Mouse (Mus musculus): Measurements from ENCODE around the gene Zic4. TPM values are rescaled to one million over a fixed set of nuclear protein-coding genes. Genes with fewer than 3 reads are reported as not detected.

The Zic4 gene
- polyA plus RNA-seq, 1 experiment, result 0.12 TPM

- H3K4me1 ChIP-seq (ENCODE audit: control insufficient read depth, insufficient read depth, low read length), result peaks cover 3% of the 10 kb centered on the region
- TF ChIP-seq CTCF (IDR thresholded peaks at IDR 0.05; ENCODE audit: control insufficient read depth, insufficient read depth, insufficient replicate concordance, low read depth, low read length) (no peak), POLR2A (IDR thresholded peaks at IDR 0.05; ENCODE audit: control insufficient read depth, low read depth, low read length) (no peak)
- peak overlapping the region; percentile 8; the same call in 1 of the 2 replicates for H3K4me3 ChIP-seq (ENCODE audit: control insufficient read depth, low read depth, low read length)
- H3K36me3 ChIP-seq (ENCODE audit: control insufficient read depth, insufficient read depth, low read length), result no peaks in the 10 kb centered on the region
- no peak overlapping the region for H3K27ac ChIP-seq (ENCODE audit: control insufficient read depth, insufficient read depth, low read depth, low read length)
- no peaks in the 10 kb centered on the region for H3K27me3 ChIP-seq (ENCODE audit: control insufficient read depth, insufficient read depth, low read length)
These were observed 32.0 kb downstream of the Zic4 start for GRCm38 (mm10) chr9:91394211-91394646.

DNA sequence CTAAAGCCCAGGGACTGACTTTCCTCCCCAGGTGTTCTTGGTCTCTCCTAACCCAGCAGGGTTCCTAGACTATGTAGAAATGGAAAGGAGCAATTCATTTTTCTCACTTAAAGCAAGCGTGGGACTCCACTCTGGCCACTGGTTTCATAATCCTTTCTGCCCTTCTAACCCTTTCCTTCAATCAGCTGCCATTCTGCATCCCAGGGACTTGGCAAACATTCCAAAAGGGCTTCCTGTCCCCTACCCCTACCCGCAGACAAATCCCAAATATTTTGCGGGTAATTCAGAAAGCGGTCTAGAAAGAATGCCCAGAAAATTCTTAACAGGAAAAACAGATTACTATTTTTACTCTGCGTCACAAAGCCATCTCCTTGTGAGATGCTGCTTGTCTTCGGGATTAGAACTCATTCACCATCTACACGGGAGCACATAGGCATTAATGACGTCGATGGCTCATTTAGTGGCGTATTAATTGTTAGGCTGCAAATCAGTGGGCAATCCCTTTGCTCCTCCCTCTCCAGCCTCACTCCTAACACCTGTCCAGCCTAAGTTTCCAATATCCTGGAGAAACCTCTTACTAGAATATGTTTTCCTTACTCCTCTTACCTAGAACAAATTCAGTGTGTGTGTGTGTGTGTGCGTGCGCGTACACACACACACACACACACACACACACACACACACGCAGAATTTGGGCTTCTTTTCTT, 33.0 kb downstream of the Zic4 start:
- Histone ChIP-seq H3K4me3 (ENCODE audit: control insufficient read depth, low read depth, low read length) (no peak overlapping the region), H3K4me1 (ENCODE audit: control insufficient read depth, insufficient read depth, low read length) (peaks cover 3% of the 10 kb centered on the region), H3K27me3 (ENCODE audit: control insufficient read depth, insufficient read depth, low read length) (no peaks in the 10 kb centered on the region), H3K36me3 (ENCODE audit: control insufficient read depth, insufficient read depth, low read length) (no peaks in the 10 kb centered on the region), H3K27ac (ENCODE audit: control insufficient read depth, insufficient read depth, low read depth, low read length) (no peak overlapping the region)
- no peak for TF ChIP-seq POLR2A (IDR thresholded peaks at IDR 0.05; ENCODE audit: control insufficient read depth, low read depth, low read length)
- TF ChIP-seq CTCF (IDR thresholded peaks at IDR 0.05; ENCODE audit: control insufficient read depth, insufficient read depth, insufficient replicate concordance, low read depth, low read length), result no peak

DNA sequence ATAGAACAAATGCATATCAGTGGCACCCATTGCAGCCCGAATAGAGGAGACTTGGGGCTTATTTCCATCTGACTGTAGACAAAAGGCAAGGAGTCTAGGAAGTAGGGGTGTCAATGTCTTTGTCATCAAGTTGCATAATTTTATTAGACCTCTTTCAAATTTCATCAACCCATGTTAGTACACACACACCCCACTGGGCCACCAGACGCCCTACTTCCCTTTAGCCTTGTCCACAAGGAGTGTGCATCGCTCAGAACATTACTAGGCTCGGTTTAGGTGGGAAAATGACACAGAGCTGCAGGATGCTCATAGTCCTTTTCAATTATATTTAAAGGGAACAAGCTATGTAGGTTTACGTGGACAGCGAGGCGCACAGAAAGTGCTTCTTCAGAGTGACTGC, 37.8 kb downstream of the Zic4 start:
- no peak overlapping the region for H3K27ac ChIP-seq (ENCODE audit: control insufficient read depth, insufficient read depth, low read depth, low read length)
- H3K36me3 ChIP-seq (ENCODE audit: control insufficient read depth, insufficient read depth, low read length), result no peaks in the 10 kb centered on the region
- H3K4me3 ChIP-seq (ENCODE audit: control insufficient read depth, low read depth, low read length), result no peak overlapping the region
- H3K4me1 ChIP-seq (ENCODE audit: control insufficient read depth, insufficient read depth, low read length), result no peaks in the 10 kb centered on the region
- no peak for TF ChIP-seq POLR2A (IDR thresholded peaks at IDR 0.05; ENCODE audit: control insufficient read depth, low read depth, low read length)
- TF ChIP-seq CTCF (IDR thresholded peaks at IDR 0.05; ENCODE audit: control insufficient read depth, insufficient read depth, insufficient replicate concordance, low read depth, low read length), result no peak
- 0 out of 2 replicates have a peak, but pooled peaks cover 2% of the 10 kb centered on the region for H3K27me3 ChIP-seq (ENCODE audit: control insufficient read depth, insufficient read depth, low read length)

GRCm38 (mm10) chr9:91400482-91401093, 38.4 kb downstream of the Zic4 start:
- H3K4me1 ChIP-seq (ENCODE audit: control insufficient read depth, insufficient read depth, low read length), result no peaks in the 10 kb centered on the region
- H3K27ac ChIP-seq (ENCODE audit: control insufficient read depth, insufficient read depth, low read depth, low read length), result no peak overlapping the region
- H3K4me3 ChIP-seq (ENCODE audit: control insufficient read depth, low read depth, low read length), result no peak overlapping the region
- no peak for TF ChIP-seq CTCF (IDR thresholded peaks at IDR 0.05; ENCODE audit: control insufficient read depth, insufficient read depth, insufficient replicate concordance, low read depth, low read length)
- TF ChIP-seq POLR2A (IDR thresholded peaks at IDR 0.05; ENCODE audit: control insufficient read depth, low read depth, low read length), result no peak
- H3K27me3 ChIP-seq (ENCODE audit: control insufficient read depth, insufficient read depth, low read length), result 0 out of 2 replicates have a peak, but pooled peaks cover 2% of the 10 kb centered on the region
- no peaks in the 10 kb centered on the region for H3K36me3 ChIP-seq (ENCODE audit: control insufficient read depth, insufficient read depth, low read length)

- Histone ChIP-seq H3K27me3 (ENCODE audit: control insufficient read depth, insufficient read depth, low read length) (0 out of 2 replicates have a peak, but pooled peaks cover 2% of the 10 kb centered on the region), H3K4me1 (ENCODE audit: control insufficient read depth, insufficient read depth, low read length) (no peaks in the 10 kb centered on the region), H3K36me3 (ENCODE audit: control insufficient read depth, insufficient read depth, low read length) (no peaks in the 10 kb centered on the region), H3K4me3 (ENCODE audit: control insufficient read depth, low read depth, low read length) (no peak overlapping the region), H3K27ac (ENCODE audit: control insufficient read depth, insufficient read depth, low read depth, low read length) (no peak overlapping the region)
- TF ChIP-seq CTCF (IDR thresholded peaks at IDR 0.05; ENCODE audit: control insufficient read depth, insufficient read depth, insufficient replicate concordance, low read depth, low read length) (no peak), POLR2A (IDR thresholded peaks at IDR 0.05; ENCODE audit: control insufficient read depth, low read depth, low read length) (no peak)
These were observed 39.3 kb downstream of the Zic4 start for GRCm38 (mm10) chr9:91401471-91401870.

DNA sequence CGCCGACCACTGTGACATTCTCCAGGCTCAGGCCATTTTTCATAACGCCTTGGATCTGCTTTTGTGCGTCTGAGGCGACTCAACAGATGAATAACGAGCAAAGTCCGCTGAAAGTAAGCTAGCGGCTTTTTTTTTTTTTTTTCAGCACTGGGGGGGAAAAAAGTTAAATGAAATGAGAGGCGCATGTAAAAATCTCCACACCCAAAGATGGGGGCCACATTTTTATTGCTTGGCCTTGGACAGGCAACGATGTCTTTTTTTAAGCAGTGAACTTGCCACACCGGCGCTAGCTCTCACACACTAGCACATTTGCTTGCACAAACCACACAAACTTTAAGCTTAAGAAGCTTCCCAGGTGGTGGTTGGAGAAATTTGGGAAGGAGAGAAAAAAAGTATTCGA, 42.0 kb downstream of the Zic4 start:
- Histone ChIP-seq H3K27ac (ENCODE audit: control insufficient read depth, insufficient read depth, low read depth, low read length) (no peak overlapping the region), H3K4me1 (ENCODE audit: control insufficient read depth, insufficient read depth, low read length) (no peaks in the 10 kb centered on the region), H3K27me3 (ENCODE audit: control insufficient read depth, insufficient read depth, low read length) (0 out of 2 replicates have a peak, but pooled peaks cover 2% of the 10 kb centered on the region), H3K36me3 (ENCODE audit: control insufficient read depth, insufficient read depth, low read length) (no peaks in the 10 kb centered on the region), H3K4me3 (ENCODE audit: control insufficient read depth, low read depth, low read length) (no peak overlapping the region)
- no peak for TF ChIP-seq POLR2A (IDR thresholded peaks at IDR 0.05; ENCODE audit: control insufficient read depth, low read depth, low read length)
- no peak for TF ChIP-seq CTCF (IDR thresholded peaks at IDR 0.05; ENCODE audit: control insufficient read depth, insufficient read depth, insufficient replicate concordance, low read depth, low read length)

DNA sequence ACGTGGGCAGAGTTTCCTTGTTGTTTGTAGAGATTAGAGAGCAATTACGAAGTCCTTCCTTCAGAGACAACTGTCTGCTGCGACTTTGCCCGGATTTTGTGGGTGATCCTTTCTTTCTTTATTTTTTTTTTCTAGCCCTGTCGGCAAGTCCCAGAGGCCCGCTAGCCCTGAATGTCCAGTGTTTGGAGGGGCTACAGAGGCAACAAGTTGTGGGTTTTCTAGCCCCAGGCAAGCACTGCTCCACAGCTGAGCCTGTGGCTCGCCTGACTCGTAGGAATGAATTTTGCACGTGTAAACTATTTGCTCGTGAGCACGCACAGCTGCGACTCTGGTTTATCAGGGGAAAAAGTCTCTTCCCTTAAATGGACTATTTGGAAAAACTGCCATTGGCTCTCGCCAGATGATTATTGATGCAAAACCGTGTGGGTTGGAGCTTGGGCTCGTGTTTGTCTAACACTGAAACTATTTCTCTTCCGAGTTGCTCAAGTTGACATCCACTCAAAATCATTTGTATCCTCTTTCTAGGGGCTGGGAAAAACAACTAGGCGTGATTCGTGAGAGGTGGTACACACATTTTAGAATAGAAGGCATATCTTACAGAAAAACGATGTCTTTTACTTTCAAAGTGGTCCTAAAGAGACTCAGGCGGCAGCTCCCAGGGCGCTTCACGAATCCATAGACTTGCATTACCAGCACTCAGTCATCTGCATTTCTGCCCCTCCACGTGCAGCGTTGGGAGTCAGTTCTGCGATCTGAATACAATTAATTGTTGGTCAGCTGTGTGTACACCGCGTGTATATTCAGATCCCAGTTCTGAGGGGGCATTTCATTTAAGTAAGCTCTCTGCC, 42.9 kb downstream of the Zic4 start:
- Histone ChIP-seq H3K4me3 (ENCODE audit: control insufficient read depth, low read depth, low read length) (no peak overlapping the region), H3K27ac (ENCODE audit: control insufficient read depth, insufficient read depth, low read depth, low read length) (no peak overlapping the region), H3K4me1 (ENCODE audit: control insufficient read depth, insufficient read depth, low read length) (no peaks in the 10 kb centered on the region), H3K36me3 (ENCODE audit: control insufficient read depth, insufficient read depth, low read length) (no peaks in the 10 kb centered on the region), H3K27me3 (ENCODE audit: control insufficient read depth, insufficient read depth, low read length) (0 out of 2 replicates have a peak, but pooled peaks cover 2% of the 10 kb centered on the region)
- TF ChIP-seq CTCF (IDR thresholded peaks at IDR 0.05; ENCODE audit: control insufficient read depth, insufficient read depth, insufficient replicate concordance, low read depth, low read length) (no peak), POLR2A (IDR thresholded peaks at IDR 0.05; ENCODE audit: control insufficient read depth, low read depth, low read length) (no peak)
